Comparison of ENCODE assay signal across 32 mouse cellular contexts in genomic region chr16:54279275-54279674, GRCm38 (mm10).
"Had no signal": no experiment of that assay in that cellular context is flagged by ENCODE, and none has a peak within 500 bp of the region (broad histone marks: within the 10 kb centered on the region; RNA-seq: fewer than 3 reads in every experiment).

No protein-coding gene starts in this region.

- ATAC-seq: liver, embryonic 12.5 days; liver, postnatal 0 days; lung, postnatal 0 days; midbrain, embryonic 13.5 days; midbrain, embryonic 15.5 days; midbrain, embryonic 16.5 days had no signal

- H3K27ac ChIP-seq: limb, embryonic 10.5 days; limb, embryonic 12.5 days; limb, embryonic 13.5 days; limb, embryonic 15.5 days; liver, embryonic 12.5 days; liver, embryonic 13.5 days; liver, embryonic 14.5 days; liver, embryonic 15.5 days; lung, embryonic 15.5 days; macrophage; midbrain, embryonic 10.5 days; midbrain, embryonic 12.5 days; midbrain, embryonic 13.5 days; midbrain, embryonic 15.5 days; neural tube, embryonic 12.5 days had no signal

- H3K4me3 ChIP-seq: limb, embryonic 10.5 days; limb, embryonic 12.5 days; limb, embryonic 13.5 days; limb, embryonic 15.5 days; liver, embryonic 12.5 days; liver, embryonic 13.5 days; liver, embryonic 15.5 days; lung, embryonic 15.5 days; megakaryocyte, embryonic 14.5 days; midbrain, embryonic 10.5 days; midbrain, embryonic 12.5 days; midbrain, embryonic 13.5 days; midbrain, embryonic 15.5 days; myocyte; neural tube, embryonic 12.5 days had no signal

- H3K9ac ChIP-seq: limb, embryonic 12.5 days; limb, embryonic 13.5 days; limb, embryonic 15.5 days; liver, embryonic 12.5 days; liver, embryonic 13.5 days; liver, embryonic 14.5 days; liver, embryonic 15.5 days; liver, postnatal 0 days; lung, embryonic 14.5 days; lung, embryonic 15.5 days; midbrain, embryonic 12.5 days; midbrain, embryonic 13.5 days; midbrain, embryonic 15.5 days; neural tube, embryonic 12.5 days had no signal

- H3K27me3 ChIP-seq: limb, embryonic 12.5 days; limb, embryonic 13.5 days; limb, embryonic 15.5 days; liver, embryonic 12.5 days; liver, embryonic 13.5 days; liver, embryonic 15.5 days; lung, embryonic 15.5 days; megakaryocyte, embryonic 14.5 days; midbrain, embryonic 12.5 days; midbrain, embryonic 13.5 days; midbrain, embryonic 15.5 days; neural tube, embryonic 12.5 days had no signal

- H3K4me1 ChIP-seq: limb, embryonic 10.5 days; limb, embryonic 12.5 days; limb, embryonic 13.5 days; limb, embryonic 15.5 days; liver, embryonic 12.5 days; liver, embryonic 13.5 days; liver, embryonic 15.5 days; lung, embryonic 15.5 days; megakaryocyte, embryonic 14.5 days; midbrain, embryonic 10.5 days; midbrain, embryonic 12.5 days; midbrain, embryonic 13.5 days; midbrain, embryonic 15.5 days; neural tube, embryonic 12.5 days had no signal

- H3K9me3 ChIP-seq: limb, embryonic 10.5 days; limb, embryonic 12.5 days; limb, embryonic 13.5 days; limb, embryonic 15.5 days; liver, embryonic 12.5 days; liver, embryonic 13.5 days; liver, embryonic 15.5 days; lung, embryonic 15.5 days; megakaryocyte, embryonic 14.5 days; midbrain, embryonic 10.5 days; midbrain, embryonic 12.5 days; midbrain, embryonic 13.5 days; midbrain, embryonic 15.5 days; neural tube, embryonic 12.5 days had no signal

- H3K36me3 ChIP-seq: limb, embryonic 10.5 days; limb, embryonic 12.5 days; limb, embryonic 13.5 days; limb, embryonic 15.5 days; liver, embryonic 12.5 days; liver, embryonic 13.5 days; liver, embryonic 15.5 days; lung, embryonic 15.5 days; midbrain, embryonic 10.5 days; midbrain, embryonic 12.5 days; midbrain, embryonic 13.5 days; midbrain, embryonic 15.5 days; neural tube, embryonic 12.5 days had no signal

- H3K4me2 ChIP-seq: limb, embryonic 12.5 days; limb, embryonic 13.5 days; limb, embryonic 15.5 days; liver, embryonic 11.5 days; liver, embryonic 12.5 days; liver, embryonic 13.5 days; liver, embryonic 15.5 days; lung, embryonic 14.5 days; lung, embryonic 15.5 days; midbrain, embryonic 11.5 days; midbrain, embryonic 12.5 days; midbrain, embryonic 13.5 days; midbrain, embryonic 15.5 days; neural tube, embryonic 12.5 days had no signal

- DNase-seq: left cerebral cortex, postnatal 4 days; liver; liver, embryonic 13.5 days; liver, postnatal 0 days; lung, adult 18-20 months; lung, adult 2 months; lung, embryonic 14.5 days; lung, postnatal 10 days; lung, postnatal 14 days; lung, postnatal 36 days; lung, postnatal 4 days; midbrain, embryonic 14.5 days had no signal
